Mouse (Mus musculus) adrenal gland, adult 2 months (tissue): ENCODE results near the gene Dapk2. TPM values are rescaled to one million over a fixed set of nuclear protein-coding genes. Genes with fewer than 3 reads are reported as not detected.
A peak's percentile ranks its signal among the peaks of the same experiment; 100 is the strongest.

ENCODE experiments used
- DNase-seq: peaks from one replicate; pipeline ENCODE4 v3.0.0; 2021
- polyA plus RNA-seq: library from polyadenylated mRNA; depleted of rRNA; stranded (reverse); fragments of >200 nt; gene quantifications from 2 replicates; pipeline ENCODE4 v1.2.3, GENCODE M21; 2012
- total RNA-seq, 2 experiments: library from RNA; stranded (reverse); gene quantifications; 2 replicates each; pipeline ENCODE4 v1.2.3; 2021

Dapk2 gene
- total and polyA plus RNA-seq, 3 experiments = 1.4 to 9.7 (median 4.5) TPM

DNA sequence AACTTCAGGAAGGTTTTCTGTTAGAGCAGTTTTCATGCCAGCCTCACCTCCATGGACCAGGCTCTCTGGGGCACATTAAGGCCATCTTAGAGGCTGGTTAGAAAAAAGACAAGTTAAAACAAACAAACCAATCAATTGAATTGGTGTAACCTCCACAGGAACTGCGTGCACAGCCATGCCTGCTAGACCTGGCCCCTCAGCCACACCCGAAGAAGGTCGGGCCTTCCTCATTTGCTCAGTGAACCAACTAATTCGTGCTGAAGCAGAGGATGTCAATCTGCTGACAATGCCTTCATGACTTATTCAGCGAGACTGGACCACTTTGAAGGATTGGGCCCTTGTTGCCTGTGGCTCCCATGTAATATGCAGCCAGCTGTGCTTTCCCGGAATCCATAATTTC lies 28.4 kb downstream of the Dapk2 start:
- DNase-seq = no peak

DNA sequence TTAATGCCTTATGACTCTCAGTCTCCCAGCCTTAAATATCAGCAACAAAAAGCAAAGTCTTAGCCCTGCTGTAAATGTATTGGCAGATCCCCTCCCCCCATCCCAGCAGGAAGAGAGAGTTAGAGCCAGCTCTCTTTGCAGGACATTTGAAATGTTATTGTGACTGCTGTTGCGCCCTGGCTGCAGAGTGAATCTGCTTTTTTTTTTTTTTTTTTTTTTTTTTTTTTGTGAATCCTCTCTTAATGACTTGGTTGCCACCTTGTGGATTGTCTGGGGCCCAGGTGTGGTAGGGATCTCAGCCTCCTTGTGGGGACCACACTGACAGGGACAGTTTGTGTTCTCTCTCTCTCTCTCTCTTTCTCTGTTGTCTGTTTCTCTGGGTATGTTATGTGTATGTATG lies 31.0 kb downstream of the Dapk2 start:
- DNase-seq = no peak

DNA sequence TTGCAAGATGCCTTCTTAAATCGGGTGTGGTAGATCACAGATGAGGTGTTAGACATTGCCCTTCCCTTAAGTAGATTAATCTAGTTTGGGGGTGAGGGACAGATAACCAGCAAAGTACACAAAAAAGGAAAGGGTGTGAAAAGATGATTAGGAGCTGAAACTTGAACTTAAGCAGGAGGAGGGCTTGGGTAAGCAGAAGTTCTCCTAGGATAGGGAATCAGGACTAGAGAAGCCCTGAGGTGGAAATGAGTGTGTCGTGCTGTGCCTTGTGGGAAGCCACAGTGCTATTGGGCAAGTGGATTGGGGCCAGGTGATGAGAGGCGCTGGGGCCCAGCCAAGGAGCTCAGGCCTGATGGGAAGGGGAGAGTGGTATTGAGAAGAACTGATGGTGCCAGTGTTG lies 36.0 kb downstream of the Dapk2 start:
- DNase-seq = no peak

DNA sequence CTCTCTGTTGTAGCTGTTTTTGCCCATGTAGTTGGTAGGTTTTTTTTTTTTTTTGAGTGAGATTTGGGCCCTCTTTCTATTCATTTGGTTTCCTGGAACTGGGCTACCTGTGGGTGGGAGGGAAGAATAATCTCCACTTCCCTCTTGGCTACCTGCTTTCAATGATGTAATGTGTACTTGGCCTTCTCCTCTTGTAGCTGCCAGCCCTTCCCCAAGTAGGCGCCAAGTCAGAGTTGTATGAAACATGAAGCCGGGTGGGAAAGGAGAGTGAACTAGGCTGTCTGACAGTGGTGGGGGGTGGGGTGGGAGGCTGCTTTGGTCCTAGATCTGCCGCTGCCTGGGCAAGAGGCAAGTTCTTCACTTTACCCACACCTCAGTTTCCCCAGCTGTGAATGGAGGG lies 38.5 kb downstream of the Dapk2 start:
- no peak for DNase-seq

DNA sequence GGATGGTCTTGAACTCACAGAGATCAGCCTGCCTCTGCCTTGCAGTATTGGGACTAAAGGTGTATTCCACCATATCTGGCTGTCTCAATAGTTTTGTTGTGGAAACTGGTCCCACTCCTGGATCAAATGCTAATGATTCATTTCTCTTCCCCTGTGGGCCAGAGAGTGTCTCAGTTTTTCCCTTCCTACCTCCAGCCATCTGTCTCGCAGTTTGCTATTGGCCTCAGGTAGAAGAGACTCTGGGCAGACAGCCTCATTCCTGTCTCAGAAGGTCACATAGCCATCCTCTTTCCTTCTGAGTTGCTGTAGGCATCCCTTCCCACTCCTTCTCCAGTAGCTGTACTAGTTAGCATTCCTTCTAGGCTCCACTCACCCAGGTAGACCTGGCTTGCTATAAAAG lies 40.5 kb downstream of the Dapk2 start:
- no peak for DNase-seq

DNA sequence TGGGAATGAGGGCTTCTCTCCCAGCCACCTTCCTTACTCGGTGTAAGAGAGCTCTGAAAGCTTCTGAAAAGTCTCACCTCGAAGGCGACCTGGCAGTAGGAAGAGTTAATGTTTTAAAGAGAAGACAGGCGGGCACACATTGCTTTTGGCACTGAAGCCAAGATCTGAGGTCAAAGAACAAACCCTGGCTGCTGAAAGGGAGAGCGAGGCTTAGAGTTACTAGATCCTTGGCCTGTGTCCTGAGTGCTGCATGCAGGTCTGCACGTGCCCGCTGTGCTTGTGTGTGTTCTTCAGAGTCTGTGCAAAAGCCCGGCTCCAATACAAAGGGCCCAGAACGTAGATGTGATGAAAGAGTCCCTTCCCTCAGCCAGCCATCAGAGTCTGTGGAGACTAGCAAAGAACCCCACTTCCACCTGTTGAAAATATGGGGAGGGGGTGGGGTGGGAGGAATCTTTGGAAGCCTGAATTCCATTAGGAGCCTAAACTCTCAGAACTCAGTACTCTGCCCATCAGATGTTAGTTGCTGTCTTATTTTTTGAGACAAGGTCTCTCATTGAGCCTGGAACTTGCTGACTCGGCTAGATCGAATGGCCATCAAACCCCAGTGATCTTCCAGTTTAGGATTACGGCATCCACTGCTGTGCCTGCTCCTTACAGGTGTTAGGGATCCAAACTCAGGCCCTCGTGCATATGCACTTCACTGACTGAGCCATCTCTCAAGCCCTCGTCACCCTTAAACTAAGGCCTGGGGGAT lies 41.8 kb downstream of the Dapk2 start:
- no peak for DNase-seq

DNA sequence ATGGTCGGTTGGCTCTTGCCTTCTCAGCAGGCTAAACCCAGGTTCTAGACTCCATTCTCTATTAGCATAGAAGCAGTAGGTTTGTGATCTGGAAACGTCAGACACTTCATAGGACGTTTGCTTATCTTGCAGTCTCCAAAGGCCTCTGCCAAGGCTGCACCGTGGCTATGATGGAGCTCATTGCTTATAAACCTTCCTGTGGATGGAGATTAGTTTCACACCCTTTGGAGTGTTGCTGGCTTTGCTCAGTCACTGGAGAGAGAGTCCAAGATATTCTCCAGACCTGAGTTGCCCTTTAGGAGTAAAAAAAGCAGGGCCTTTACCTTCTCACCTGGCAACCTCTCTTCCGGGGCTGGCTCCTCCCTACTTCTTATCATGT lies 42.4 kb downstream of the Dapk2 start:
- no peak for DNase-seq

DNA sequence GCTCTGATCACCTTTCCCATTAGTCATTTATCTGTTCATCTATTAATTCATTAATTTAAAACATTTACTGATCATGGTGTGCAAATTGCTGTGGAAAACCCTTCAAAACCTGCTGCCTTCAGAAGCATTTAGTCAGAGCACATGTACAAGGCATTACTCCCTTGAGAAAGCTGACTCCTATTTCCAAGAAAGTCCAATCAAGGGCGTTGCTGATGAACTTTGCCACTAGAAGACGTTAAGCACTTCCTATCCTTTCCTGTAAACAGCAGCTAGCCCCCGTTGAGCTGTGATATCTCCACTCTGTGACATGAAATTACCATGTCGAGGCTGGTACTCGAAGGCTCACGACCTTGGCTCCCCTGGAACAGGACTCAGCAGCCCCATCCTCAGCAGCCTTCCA lies 43.6 kb downstream of the Dapk2 start:
- no peak for DNase-seq

DNA sequence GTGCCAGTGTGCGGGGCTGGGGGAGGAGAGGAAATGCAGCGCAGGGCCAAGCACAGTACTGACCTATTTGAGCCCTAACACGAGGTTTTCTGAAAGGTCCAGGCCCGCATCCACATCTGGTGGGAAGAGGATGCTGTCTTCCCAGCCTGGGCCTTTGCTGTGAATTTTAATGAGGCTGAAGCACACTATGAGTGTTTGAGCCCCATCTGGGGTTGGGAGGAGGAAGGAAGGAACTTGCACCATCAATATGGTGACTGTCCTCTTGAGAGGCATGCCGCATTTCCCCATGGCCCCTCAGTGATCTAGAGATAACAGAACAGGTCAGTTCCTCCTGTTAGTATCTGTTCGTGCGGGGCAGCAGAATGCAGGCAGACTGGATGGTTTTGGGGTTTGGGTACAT lies 44.4 kb downstream of the Dapk2 start:
- DNase-seq = no peak

DNA sequence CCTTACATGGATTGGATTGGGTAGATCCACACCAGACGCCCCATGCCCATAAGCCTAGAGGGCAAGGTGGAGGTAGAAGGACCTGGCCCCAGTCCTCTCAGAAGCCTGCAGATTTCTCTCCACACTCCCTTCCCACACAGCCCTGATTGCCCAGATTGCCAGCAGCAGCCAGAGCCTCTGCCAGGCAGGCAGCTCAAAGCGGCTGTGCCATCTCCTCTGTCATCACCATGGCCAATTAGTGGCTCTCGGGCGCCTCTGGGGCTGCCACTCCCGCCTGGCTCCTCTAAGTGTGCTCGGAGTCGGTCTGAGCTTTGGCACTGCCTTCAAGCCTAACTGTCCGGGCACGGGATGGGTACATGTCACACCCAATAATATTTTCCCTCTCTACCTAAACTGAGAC lies 47.7 kb downstream of the Dapk2 start:
- no peak for DNase-seq

DNA sequence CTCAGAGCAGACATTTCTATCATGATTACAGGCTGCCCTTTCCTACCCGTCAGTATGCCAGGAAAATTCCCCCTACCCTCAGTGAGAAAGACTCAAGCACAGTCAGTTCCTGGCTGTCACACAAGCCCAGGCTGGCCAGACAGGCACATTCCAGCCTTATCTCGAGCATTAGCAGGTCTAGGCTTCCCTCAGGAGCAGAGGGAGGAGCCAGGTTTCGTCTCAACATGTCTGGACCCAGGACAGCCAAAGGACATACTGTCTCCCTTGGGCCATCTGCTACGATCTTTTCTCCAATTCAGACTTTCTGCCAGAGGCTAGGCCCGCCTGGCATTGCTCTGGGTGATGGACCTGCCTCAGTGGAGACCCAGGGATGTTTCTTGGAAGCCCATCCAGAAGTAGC lies 48.8 kb downstream of the Dapk2 start:
- no peak for DNase-seq

DNA sequence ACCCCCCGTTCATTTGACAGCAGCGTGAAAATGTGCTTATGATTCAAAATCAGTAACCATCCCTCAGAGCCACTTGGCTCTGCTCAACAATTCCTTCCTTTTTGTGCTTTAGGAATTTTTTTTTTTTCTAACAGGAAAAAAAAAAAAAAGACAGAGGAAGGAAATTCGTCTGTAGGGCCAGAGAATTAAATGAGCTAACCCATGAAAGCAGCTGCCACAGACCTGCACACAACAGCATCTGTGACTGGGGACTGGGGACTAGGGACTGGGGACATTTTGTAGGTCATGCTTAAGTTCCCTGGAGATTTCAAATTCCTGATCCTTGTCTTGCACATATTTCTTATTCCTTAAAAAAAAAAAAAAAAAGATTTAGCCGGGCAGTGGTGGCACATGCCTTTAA lies 53.4 kb downstream of the Dapk2 start:
- DNase-seq = no peak

DNA sequence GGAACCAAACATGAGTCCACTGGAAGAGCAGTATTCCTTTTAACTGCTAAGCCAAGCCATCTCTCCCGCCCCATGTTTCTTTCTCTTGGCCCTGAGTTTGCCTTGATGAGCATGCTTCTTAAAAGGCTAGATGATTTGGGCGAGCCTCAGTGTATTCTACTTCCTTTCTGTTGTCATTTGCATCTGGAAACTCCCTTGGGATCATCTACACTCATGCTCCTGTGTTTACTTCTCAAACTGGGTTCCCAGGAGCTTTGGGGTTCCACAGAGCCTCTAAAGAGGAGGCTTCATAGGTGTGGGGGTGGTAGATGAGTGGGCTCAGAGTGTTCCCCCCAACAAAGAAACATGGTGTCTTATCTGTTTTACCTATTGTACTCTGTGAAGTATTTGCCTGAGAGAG lies 54.1 kb downstream of the Dapk2 start:
- DNase-seq = no peak

DNA sequence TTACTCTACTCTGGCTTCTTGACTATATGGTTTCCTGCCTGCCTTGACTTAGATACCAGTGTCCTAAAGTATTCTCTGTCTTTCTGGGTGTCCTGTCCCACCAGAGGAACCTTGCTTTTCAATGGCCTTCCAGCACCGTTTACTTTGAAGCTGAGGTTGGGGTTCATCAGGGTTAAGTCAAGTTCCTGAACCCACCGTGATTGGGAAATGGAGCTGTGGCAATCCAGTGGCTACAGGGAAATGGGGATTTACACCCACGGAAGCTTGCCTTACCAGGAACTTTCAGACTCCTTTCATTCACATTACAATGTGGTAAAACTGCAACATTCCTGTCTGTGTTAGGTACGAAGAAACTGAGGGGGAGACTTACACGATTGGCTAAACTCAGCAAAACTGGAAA lies 54.8 kb downstream of the Dapk2 start:
- DNase-seq = no peak

DNA sequence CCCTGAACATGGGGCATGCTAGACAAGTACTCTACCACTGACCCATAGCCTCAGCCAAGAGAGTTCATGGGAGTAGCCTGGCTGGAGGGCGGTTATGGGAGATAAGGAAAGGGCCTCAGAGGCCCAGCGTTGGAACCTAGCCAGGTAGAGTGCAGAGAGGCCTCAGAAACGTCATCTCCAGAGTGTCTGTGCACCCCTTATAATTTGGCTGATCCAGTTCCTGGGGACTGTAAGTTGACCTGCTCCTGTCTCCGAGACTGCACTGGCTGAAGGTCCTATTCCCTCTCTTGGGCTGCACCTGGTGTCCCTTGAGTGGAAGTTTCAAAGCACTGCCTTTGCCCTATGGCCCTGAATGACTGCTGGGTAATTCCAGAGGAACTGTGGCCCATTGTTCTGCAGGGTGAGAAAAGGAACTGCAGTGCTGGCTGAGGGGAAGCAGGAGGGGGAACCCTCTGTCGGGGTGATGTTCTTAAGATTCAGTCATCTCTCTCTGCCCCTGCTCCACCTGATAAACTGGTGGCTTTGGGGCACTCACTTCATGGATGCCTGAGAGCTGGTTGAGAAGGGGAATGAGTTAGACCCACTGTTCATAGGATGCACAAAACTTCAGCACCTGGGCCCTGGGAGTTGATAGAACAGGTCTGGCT lies 55.5 kb downstream of the Dapk2 start:
- DNase-seq = peak; percentile 44

DNA sequence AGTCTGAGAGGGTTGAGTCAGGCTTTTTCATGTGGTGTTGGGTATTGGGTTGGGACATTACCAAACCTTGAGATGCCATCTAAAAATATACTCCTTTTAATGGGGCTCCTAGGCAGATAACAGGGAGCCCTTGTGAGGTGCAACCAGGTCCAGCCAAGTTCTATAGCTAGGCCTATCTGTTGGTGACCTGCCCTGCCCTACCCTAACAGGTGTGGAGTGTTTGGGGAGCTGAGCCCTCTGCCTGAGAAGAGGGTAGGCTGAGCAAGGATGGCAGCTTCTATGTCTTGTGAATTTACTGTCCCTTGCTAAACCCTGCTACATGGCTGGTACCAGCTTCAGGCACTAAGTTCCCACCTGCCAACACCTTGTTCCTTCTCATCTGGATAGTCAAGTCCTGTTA lies 57.5 kb downstream of the Dapk2 start:
- DNase-seq = no peak

DNA sequence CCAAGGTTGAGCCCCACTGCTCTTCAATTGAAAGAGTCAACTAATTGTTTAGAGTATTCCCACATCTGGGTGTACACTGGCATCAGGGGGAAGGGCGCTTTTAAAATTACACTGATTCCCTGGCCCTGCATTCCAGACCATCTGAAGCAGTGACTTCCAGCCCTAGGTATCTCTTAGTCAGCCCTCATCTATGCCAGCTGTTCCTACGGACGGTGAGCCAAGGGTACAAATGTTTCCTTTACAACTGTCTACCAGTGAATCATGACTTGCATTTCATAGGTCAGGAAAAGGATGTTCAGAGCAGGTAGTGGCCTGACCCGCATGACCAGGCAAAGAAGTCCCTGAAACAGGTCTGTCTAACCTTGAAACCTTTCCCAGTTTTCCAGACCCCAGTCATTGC lies 59.9 kb downstream of the Dapk2 start:
- DNase-seq = no peak

DNA sequence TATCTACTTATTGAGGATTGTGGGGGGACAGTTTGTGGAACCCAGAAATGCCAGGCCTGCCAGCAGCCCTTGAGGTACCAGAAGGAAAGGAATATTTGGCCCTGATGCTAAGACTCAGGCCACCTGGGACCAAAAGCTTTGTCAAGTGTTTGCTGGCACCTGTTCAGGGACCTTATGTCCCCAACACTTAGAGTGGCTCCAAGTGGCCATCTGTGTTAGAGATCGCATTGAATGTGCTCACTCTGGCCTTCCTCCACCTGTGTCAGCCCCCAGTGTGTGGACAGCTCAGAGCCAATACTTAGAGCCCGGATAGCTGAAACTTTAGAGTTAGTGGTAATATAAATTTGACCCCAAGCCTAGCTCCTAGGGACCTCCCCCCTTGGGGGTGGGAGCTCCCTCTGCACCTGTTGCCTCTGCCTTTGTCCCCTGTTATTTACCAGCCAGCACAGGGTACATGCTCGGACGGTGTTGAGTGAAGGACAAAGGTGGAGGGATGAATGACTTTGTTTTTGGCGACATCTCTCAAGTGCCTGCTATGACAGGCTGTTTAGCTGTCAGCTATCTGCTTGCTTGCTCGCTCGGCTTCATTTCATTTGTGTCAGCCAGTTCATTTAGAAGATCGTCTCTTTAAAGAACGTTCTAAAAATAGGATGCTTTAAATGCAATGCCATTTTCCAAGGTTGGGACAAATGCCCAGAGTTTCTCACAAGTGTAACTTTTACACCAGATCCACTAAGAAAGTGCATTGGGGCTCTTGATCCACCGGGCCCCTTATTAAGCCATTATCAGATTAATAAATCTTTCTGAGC lies 61.1 kb downstream of the Dapk2 start:
- DNase-seq = no peak

DNA sequence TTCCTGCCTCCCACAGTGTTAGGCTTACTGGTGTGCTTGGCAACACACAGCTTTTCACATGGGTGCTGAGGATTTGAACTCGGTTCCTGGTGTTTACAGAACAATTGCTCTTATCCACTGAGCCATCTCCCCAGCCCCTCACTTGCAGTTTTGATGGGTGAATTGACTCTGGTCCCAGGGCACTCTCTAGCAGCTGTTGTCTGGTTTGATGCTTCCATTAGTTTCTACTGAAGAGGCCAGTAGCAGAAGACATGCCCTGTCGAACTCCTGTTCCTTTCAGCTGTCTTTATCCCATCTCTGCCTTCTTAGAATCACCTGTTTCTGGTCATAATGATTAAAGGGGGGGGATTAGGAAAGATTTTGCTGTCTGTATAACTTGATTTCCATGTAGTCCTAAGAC lies 65.8 kb downstream of the Dapk2 start:
- no peak for DNase-seq

DNA sequence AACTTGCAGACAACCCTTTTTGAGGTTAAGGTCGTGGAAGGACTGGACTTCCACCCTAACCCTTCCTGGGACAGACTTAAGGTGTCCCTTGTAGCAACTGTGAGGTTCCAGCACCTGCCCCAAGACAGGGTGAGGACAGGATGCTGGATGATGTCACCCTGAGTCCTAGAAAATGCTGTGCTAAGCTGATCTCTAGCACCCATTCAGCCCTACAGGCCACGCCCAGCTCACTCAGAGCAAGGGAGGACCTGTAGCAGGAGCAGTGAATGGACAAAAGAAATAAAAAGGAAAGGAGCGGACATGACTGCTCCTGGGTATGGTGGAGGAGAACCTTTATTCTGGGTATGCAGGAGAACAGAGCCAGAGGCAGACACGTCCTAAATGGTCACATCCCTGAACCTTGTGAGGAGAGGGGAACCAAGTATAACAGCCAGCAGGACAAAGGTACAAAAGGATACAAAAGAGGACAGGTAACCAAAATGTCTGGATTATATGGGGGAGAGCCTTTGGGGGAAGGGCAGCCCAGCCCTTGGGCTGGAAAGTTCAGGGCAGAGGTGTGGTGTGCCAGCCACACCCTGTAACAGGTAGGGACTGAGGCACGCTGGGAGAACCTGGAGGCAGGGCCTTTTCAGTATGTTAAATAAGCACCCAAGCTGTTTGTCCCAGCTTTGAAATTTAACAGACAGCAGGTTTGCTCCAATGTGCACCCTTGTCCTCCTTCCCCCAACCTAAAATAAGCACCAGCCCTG lies 67.9 kb downstream of the Dapk2 start:
- no peak for DNase-seq

DNA sequence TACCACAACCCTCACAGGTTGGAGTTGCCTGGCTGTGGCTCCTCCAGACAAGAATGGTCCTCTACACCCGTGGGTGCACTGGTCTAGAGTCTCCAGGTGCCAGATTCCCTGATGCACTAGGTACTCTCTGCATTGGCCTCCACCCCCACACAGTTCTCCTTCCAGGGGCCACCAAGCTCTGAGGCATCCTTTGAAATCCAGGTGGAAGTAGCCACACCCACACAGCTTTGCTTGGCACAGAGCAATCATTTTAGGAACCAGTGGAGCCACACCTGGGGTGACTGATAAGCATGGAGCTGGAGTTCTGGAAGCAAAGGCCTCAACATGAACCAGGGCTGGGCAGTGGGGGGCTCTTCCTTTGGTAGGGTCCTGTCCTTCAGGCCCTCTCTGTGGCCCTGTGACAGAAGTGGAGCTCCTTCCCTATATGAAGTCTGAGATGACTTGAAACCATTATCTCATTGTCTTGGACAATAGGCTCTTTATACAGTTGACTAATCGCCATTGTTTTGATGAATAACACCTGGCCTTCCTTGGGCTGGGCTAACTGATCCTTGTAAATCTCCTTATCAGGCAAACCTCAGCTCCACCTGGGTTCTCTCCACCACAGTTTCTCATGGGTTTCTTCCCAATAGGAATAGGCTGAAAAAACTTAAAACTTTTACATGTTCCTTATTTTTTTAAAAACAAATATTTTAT lies 70.6 kb downstream of the Dapk2 start:
- DNase-seq = no peak
